Mouse (Mus musculus) lung, adult 2 months (tissue): ENCODE measurements around the gene Tmcc1.

ENCODE experiments used
- CTCF ChIP-seq: fragments of 200-500 bp; IDR thresholded peaks from 2 replicates; pipeline ENCODE4 v1.5.1; 2011; ENCODE audit warnings: mild to moderate bottlenecking, low read length, control low read depth; ENCODE audit not compliant: insufficient read depth
- POLR2A ChIP-seq: fragments of 200-500 bp; IDR thresholded peaks from 2 replicates; pipeline ENCODE4 v1.6.1; 2011; ENCODE audit warnings: low read depth, mild to moderate bottlenecking, control low read depth, low read length, borderline replicate concordance; ENCODE audit errors: extremely low read depth

DNA sequence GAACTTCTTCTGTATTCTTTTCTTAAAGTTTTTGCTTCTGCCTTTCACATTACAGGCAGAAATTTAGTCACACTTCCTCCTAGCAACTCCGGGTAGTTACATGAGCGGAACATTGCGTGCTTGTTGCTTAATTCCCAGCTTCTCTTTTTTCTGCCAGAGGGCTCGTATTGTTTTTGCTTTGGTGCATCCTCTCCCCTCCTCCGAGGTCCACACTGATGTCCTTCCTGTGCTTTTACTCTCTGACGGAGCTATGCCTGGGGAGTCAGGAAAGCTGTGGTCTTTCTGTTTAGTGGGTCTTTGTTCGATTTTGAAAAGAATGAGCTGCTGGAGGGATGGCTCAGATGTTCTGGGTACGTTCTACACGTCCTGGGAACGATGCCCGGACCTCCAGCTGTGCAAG, 34.5 kb upstream of the Tmcc1 start:
- TF ChIP-seq CTCF (no peak), POLR2A (no peak)
